Mouse (Mus musculus): Measurements from ENCODE around the gene Dtx2. TPM values are rescaled to one million over a fixed set of nuclear protein-coding genes. Genes with fewer than 3 reads are reported as not detected.

Gene Dtx2
- polyA plus RNA-seq, 1 experiment from 2014 or later: 21.6 TPM

- Histone ChIP-seq H3K4me1 (replicated peaks; ENCODE audit: control insufficient read depth, insufficient read depth, low read length) (no peaks in the 10 kb centered on the region), H3K36me3 (ENCODE audit: control insufficient read depth, insufficient read depth, low read length) (0 out of 2 replicates have a peak, but pooled peaks cover 2% of the 10 kb centered on the region), H3K27me3 (ENCODE audit: control insufficient read depth, insufficient read depth, low read length) (no peaks in the 10 kb centered on the region), H3K27ac (ENCODE audit: low read depth, low read length) (no peak overlapping the region), H3K9ac (ENCODE audit: low read depth, low read length) (no peak overlapping the region), H3K4me3 (ENCODE audit: low read depth, low read length) (no peak overlapping the region), H3K4me2 (replicated peaks; ENCODE audit: low read depth, low read length) (no peak overlapping the region), H3K9me3 (ENCODE audit: control insufficient read depth, low read length) (no peaks in the 10 kb centered on the region)
- ATAC-seq (ENCODE audit: low FRiP score) (no peak), DNase-seq (ENCODE audit: low spot score) (no peak)
- WGBS: 77% methylated on average over 4 of the region's 4 CpGs
Observed at GRCm38 (mm10) chr5:136004537-136004936, 9.9 kb downstream of the Dtx2 start.

- 86% methylated on average over 7 of the region's 7 CpGs for WGBS
- ATAC-seq (ENCODE audit: low FRiP score): no peak
Observed at GRCm38 (mm10) chr5:136007745-136008144, 13.1 kb downstream of the Dtx2 start.

GRCm38 (mm10) chr5:136014877-136015276 lies 20.3 kb downstream of the Dtx2 start:
- Histone ChIP-seq H3K4me2 (replicated peaks; ENCODE audit: low read depth, low read length) (no peak overlapping the region), H3K4me3 (ENCODE audit: low read depth, low read length) (no peak overlapping the region), H3K27ac (ENCODE audit: low read depth, low read length) (no peak overlapping the region), H3K9me3 (ENCODE audit: control insufficient read depth, low read length) (no peaks in the 10 kb centered on the region), H3K27me3 (ENCODE audit: control insufficient read depth, insufficient read depth, low read length) (no peaks in the 10 kb centered on the region), H3K36me3 (ENCODE audit: control insufficient read depth, insufficient read depth, low read length) (0 out of 2 replicates have a peak, but pooled peaks cover 3% of the 10 kb centered on the region), H3K4me1 (replicated peaks; ENCODE audit: control insufficient read depth, insufficient read depth, low read length) (no peaks in the 10 kb centered on the region), H3K9ac (ENCODE audit: low read depth, low read length) (no peak overlapping the region)
- 83% methylated on average over 10 of the region's 10 CpGs for WGBS
- DNase-seq (ENCODE audit: low spot score) (no peak), ATAC-seq (ENCODE audit: low FRiP score) (no peak)

More at GRCm38 (mm10) chr5:136007745-136008144, 13.1 kb downstream of the Dtx2 start:
- Histone ChIP-seq H3K4me2 (replicated peaks; ENCODE audit: low read depth, low read length) (no peak overlapping the region), H3K9me3 (ENCODE audit: control insufficient read depth, low read length) (no peaks in the 10 kb centered on the region), H3K4me3 (ENCODE audit: low read depth, low read length) (no peak overlapping the region), H3K27me3 (ENCODE audit: control insufficient read depth, insufficient read depth, low read length) (no peaks in the 10 kb centered on the region), H3K9ac (ENCODE audit: low read depth, low read length) (no peak overlapping the region), H3K36me3 (ENCODE audit: control insufficient read depth, insufficient read depth, low read length) (0 out of 2 replicates have a peak, but pooled peaks cover 3% of the 10 kb centered on the region), H3K4me1 (replicated peaks; ENCODE audit: control insufficient read depth, insufficient read depth, low read length) (no peaks in the 10 kb centered on the region), H3K27ac (ENCODE audit: low read depth, low read length) (no peak overlapping the region)
- no peak for DNase-seq (ENCODE audit: low spot score)

- H3K27ac ChIP-seq (ENCODE audit: low read depth, low read length): no peak overlapping the region
- no peaks in the 10 kb centered on the region for H3K9me3 ChIP-seq (ENCODE audit: control insufficient read depth, low read length)
- no peak overlapping the region for H3K9ac ChIP-seq (ENCODE audit: low read depth, low read length)
- H3K4me3 ChIP-seq (ENCODE audit: low read depth, low read length): no peak overlapping the region
- ATAC-seq (ENCODE audit: low FRiP score): no peak
- no peaks in the 10 kb centered on the region for H3K4me1 ChIP-seq (replicated peaks; ENCODE audit: control insufficient read depth, insufficient read depth, low read length)
- 0 out of 2 replicates have a peak, but pooled peaks cover 3% of the 10 kb centered on the region for H3K36me3 ChIP-seq (ENCODE audit: control insufficient read depth, insufficient read depth, low read length)
- 82% methylated on average over 10 of the region's 10 CpGs for WGBS
- no peak for DNase-seq (ENCODE audit: low spot score)
- H3K4me2 ChIP-seq (replicated peaks; ENCODE audit: low read depth, low read length): no peak overlapping the region
- no peaks in the 10 kb centered on the region for H3K27me3 ChIP-seq (ENCODE audit: control insufficient read depth, insufficient read depth, low read length)
Observed at GRCm38 (mm10) chr5:136015586-136015985, 21.0 kb downstream of the Dtx2 start.

GRCm38 (mm10) chr5:136016014-136016876 lies 21.6 kb downstream of the Dtx2 start:
- H3K9me3 ChIP-seq (ENCODE audit: control insufficient read depth, low read length): no peaks in the 10 kb centered on the region
- H3K4me1 ChIP-seq (replicated peaks; ENCODE audit: control insufficient read depth, insufficient read depth, low read length): no peaks in the 10 kb centered on the region
- 82% methylated on average over 10 of the region's 10 CpGs for WGBS
- H3K27ac ChIP-seq (ENCODE audit: low read depth, low read length): no peak overlapping the region
- no peak overlapping the region for H3K4me2 ChIP-seq (replicated peaks; ENCODE audit: low read depth, low read length)
- no peak overlapping the region for H3K9ac ChIP-seq (ENCODE audit: low read depth, low read length)
- no peak for ATAC-seq (ENCODE audit: low FRiP score)
- H3K36me3 ChIP-seq (ENCODE audit: control insufficient read depth, insufficient read depth, low read length): 0 out of 2 replicates have a peak, but pooled peaks cover 3% of the 10 kb centered on the region
- H3K4me3 ChIP-seq (ENCODE audit: low read depth, low read length): no peak overlapping the region
- H3K27me3 ChIP-seq (ENCODE audit: control insufficient read depth, insufficient read depth, low read length): no peaks in the 10 kb centered on the region
- DNase-seq (ENCODE audit: low spot score): no peak

- Histone ChIP-seq H3K4me2 (replicated peaks; ENCODE audit: low read depth, low read length) (no peak overlapping the region), H3K9ac (ENCODE audit: low read depth, low read length) (no peak overlapping the region), H3K9me3 (ENCODE audit: control insufficient read depth, low read length) (no peaks in the 10 kb centered on the region), H3K4me3 (ENCODE audit: low read depth, low read length) (no peak overlapping the region), H3K4me1 (replicated peaks; ENCODE audit: control insufficient read depth, insufficient read depth, low read length) (no peaks in the 10 kb centered on the region), H3K36me3 (ENCODE audit: control insufficient read depth, insufficient read depth, low read length) (no peaks in the 10 kb centered on the region), H3K27ac (ENCODE audit: low read depth, low read length) (no peak overlapping the region), H3K27me3 (ENCODE audit: control insufficient read depth, insufficient read depth, low read length) (no peaks in the 10 kb centered on the region)
- no peak for DNase-seq (ENCODE audit: low spot score)
- no peak for ATAC-seq (ENCODE audit: low FRiP score)
- WGBS: 88% methylated on average over 6 of the region's 6 CpGs
Observed at GRCm38 (mm10) chr5:136017262-136017661, 22.7 kb downstream of the Dtx2 start.

- Histone ChIP-seq H3K4me2 (replicated peaks; ENCODE audit: low read depth, low read length) (no peak overlapping the region), H3K27me3 (ENCODE audit: control insufficient read depth, insufficient read depth, low read length) (no peaks in the 10 kb centered on the region), H3K9me3 (ENCODE audit: control insufficient read depth, low read length) (no peaks in the 10 kb centered on the region), H3K27ac (ENCODE audit: low read depth, low read length) (no peak overlapping the region), H3K9ac (ENCODE audit: low read depth, low read length) (no peak overlapping the region), H3K36me3 (ENCODE audit: control insufficient read depth, insufficient read depth, low read length) (no peaks in the 10 kb centered on the region), H3K4me1 (replicated peaks; ENCODE audit: control insufficient read depth, insufficient read depth, low read length) (no peaks in the 10 kb centered on the region), H3K4me3 (ENCODE audit: low read depth, low read length) (no peak overlapping the region)
- DNase-seq (ENCODE audit: low spot score) (no peak), ATAC-seq (ENCODE audit: low FRiP score) (no peak)
- 89% methylated on average over 2 of the region's 2 CpGs for WGBS
Observed at GRCm38 (mm10) chr5:136018726-136019125, 24.1 kb downstream of the Dtx2 start.

GRCm38 (mm10) chr5:136019907-136020306 lies 25.3 kb downstream of the Dtx2 start:
- ATAC-seq (ENCODE audit: low FRiP score): no peak
- Histone ChIP-seq H3K4me1 (replicated peaks; ENCODE audit: control insufficient read depth, insufficient read depth, low read length) (no peaks in the 10 kb centered on the region), H3K27ac (ENCODE audit: low read depth, low read length) (no peak overlapping the region), H3K27me3 (ENCODE audit: control insufficient read depth, insufficient read depth, low read length) (no peaks in the 10 kb centered on the region), H3K4me2 (replicated peaks; ENCODE audit: low read depth, low read length) (no peak overlapping the region), H3K36me3 (ENCODE audit: control insufficient read depth, insufficient read depth, low read length) (no peaks in the 10 kb centered on the region), H3K9me3 (ENCODE audit: control insufficient read depth, low read length) (no peaks in the 10 kb centered on the region), H3K9ac (ENCODE audit: low read depth, low read length) (no peak overlapping the region), H3K4me3 (ENCODE audit: low read depth, low read length) (no peak overlapping the region)
- DNase-seq (ENCODE audit: low spot score): no peak
- 29% methylated on average over 1 of the region's 1 CpGs for WGBS

- Histone ChIP-seq H3K4me2 (replicated peaks; ENCODE audit: low read depth, low read length) (no peak overlapping the region), H3K4me1 (replicated peaks; ENCODE audit: control insufficient read depth, insufficient read depth, low read length) (no peaks in the 10 kb centered on the region), H3K9ac (ENCODE audit: low read depth, low read length) (no peak overlapping the region), H3K9me3 (ENCODE audit: control insufficient read depth, low read length) (no peaks in the 10 kb centered on the region), H3K27me3 (ENCODE audit: control insufficient read depth, insufficient read depth, low read length) (no peaks in the 10 kb centered on the region), H3K4me3 (ENCODE audit: low read depth, low read length) (no peak overlapping the region), H3K36me3 (ENCODE audit: control insufficient read depth, insufficient read depth, low read length) (0 out of 2 replicates have a peak, but pooled peaks cover 2% of the 10 kb centered on the region), H3K27ac (ENCODE audit: low read depth, low read length) (no peak overlapping the region)
- DNase-seq (ENCODE audit: low spot score) (no peak), ATAC-seq (ENCODE audit: low FRiP score) (no peak)
- WGBS: 89% methylated on average over 3 of the region's 3 CpGs
Observed at GRCm38 (mm10) chr5:136025712-136026111, 31.1 kb downstream of the Dtx2 start.
